Mouse (Mus musculus) adrenal gland, postnatal 10 days (tissue): Measurements from ENCODE around the gene Knop1. TPM values are rescaled to one million over a fixed set of nuclear protein-coding genes. Genes with fewer than 3 reads are reported as not detected.

Source experiments
- DNase-seq: peaks from one replicate; pipeline ENCODE4 v3.0.0; 2021; ENCODE audit warnings: mixed read lengths
- total RNA-seq, 2 experiments: library from RNA; stranded (reverse); gene quantifications; 2 replicates each; pipeline ENCODE4 v1.2.3; 2021

Gene Knop1
- total RNA-seq, 2 experiments from 2014 or later: 50.7 to 54.5 TPM

DNA sequence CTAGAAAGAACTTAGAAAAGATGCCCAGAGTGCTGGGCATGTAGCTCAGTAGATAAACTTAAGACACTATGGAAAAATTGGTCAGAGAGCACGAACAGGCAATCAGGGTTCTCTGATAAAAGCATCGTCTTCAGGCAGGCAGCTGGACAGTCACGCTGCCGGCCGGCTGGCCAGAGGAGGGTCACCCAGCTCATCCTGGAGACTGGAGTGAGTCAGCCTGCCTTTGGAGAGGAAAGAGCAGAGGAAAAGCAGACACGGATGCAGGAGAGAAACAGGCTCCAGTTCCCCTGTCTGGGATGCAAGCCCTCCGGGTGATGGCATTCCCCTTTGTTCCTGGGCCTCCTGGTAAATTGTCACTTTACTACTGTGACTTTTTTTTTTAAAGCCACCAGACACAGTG is 58.5 kb downstream of the Knop1 start:
- DNase-seq: no peak

DNA sequence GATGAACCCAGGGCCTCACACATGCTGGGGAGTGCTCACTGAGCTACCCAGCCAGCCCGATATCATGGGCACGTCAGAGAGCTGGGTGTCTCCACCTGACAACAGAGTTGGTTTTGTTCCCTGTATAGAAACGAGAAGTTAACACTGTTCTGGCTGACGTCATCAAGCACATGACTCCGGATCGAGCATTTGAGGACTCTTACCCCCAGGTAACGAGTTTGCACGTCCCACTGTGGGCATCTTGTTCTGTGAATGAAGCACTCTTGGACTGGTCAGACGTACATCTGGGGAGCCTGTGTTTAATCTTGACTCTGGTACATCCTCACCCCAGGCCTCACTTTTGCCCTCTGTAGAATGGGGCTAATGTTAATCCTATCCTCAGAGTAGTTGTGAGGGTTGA is 59.2 kb downstream of the Knop1 start:
- no peak for DNase-seq

DNA sequence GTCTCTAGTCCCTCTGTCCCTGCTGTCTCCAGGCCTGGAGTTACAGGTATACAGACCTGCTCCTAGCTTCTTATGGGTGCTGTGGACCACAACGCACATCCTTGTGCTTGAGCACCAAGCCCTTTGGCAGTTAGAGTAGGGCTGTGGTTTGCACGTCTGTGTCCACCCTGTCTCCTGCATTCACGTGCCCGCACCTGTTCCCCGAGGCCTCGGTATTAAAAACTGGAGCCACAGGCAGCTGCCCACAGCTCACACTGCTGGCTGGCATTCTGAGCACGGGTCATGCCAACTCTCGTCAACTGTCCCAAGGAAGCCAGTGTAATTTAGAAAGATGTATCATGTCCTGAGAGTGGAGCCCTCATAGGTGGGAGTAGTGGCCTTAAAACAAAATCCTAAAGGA is 60.3 kb downstream of the Knop1 start:
- DNase-seq: no peak

DNA sequence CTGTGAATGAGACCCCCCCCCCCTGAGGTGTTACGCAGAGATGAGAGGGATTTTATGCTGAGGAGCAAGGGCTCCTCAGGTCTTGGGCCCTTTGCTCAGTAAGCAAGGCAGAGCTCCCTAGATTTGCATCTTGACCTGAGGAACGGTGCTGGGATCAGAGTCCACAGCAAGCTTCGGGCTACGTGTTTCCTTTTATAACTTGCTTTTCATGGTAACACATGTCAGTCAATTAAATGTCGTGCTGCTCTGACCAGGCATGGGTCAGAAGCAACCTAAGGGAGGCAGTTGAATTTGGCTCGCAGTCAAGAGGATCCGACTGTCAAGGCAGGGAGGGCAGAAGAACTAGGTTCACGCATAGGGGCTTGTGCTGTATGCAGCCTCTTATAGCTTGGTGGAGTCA is 62.2 kb downstream of the Knop1 start:
- DNase-seq: no peak

Other genes starting within 250 kb of the Knop1 start
- gene Gde1, start 150.5 kb downstream of the Knop1 start, total RNA-seq: 10 to 100 TPM; 90.1 to 93.8 TPM
- 10 to 100 TPM in 1 of 2 experiments, 1 to 10 TPM in 1; 7.4 to 10.1 TPM for gene Ccp110, start 143.7 kb downstream of the Knop1 start, total RNA-seq
- gene Vps35l, start 116.0 kb downstream of the Knop1 start, total RNA-seq: 10 to 100 TPM; 54.0 to 61.7 TPM
- gene Iqck, start 502 bp downstream of the Knop1 start, total RNA-seq: 10 to 100 TPM in 1 of 2 experiments, 1 to 10 TPM in 1; 9.1 to 11.9 TPM
- gene Gprc5b, start 139.0 kb upstream of the Knop1 start, total RNA-seq: 10 to 100 TPM; 67.5 to 67.8 TPM